Mouse (Mus musculus) E14TG2a.4 (cell line): Measurements from ENCODE around the gene Cilp2.

ENCODE experiments used
- H3K27me3 ChIP-seq: 2 replicates; pipeline ENCODE4 v1.6.1; 2014; ENCODE audit warnings: low read length, control low read depth; ENCODE audit not compliant: insufficient read depth
- H3K36me3 ChIP-seq: 2 replicates; pipeline ENCODE4 v1.6.1; 2014; ENCODE audit warnings: low read length, control low read depth; ENCODE audit not compliant: insufficient read depth
- H3K4me1 ChIP-seq: replicated peaks from 2 replicates; pipeline ENCODE4 v1.6.1; 2014; ENCODE audit warnings: low read depth, low read length, control low read depth
- H3K4me3 ChIP-seq: replicated peaks from 2 replicates; pipeline ENCODE4 v1.5.1; 2014; ENCODE audit warnings: mild to moderate bottlenecking, low read length
- H3K9me3 ChIP-seq: 2 replicates; pipeline ENCODE4 v1.6.1; 2014; ENCODE audit warnings: low read length, control low read depth
- CTCF ChIP-seq: conservative IDR thresholded peaks from 2 replicates; pipeline ENCODE4 v1.5.1; 2014; ENCODE audit warnings: low read length
- NANOG ChIP-seq: IDR thresholded peaks from 2 replicates; pipeline ENCODE4 v1.6.1; 2014; ENCODE audit warnings: borderline replicate concordance, low read length, mixed read lengths
- POU5F1 ChIP-seq: IDR thresholded peaks from 2 replicates; pipeline ENCODE4 v1.6.1; 2014; ENCODE audit warnings: low read length, borderline replicate concordance

The Cilp2 gene

GRCm38 (mm10) chr8:69887289-69888243 lies at the start of gene Cilp2:
TSS of gene Cilp2 (minus strand) at chr8:69887687.
- peak within 1 kb of the TSS; percentile 71 for H3K4me3 ChIP-seq
- H3K9me3 ChIP-seq = no peaks in the 10 kb centered on the region
- peaks cover 7% of the 10 kb centered on the region for H3K36me3 ChIP-seq
- peaks cover 87% of the 10 kb centered on the region for H3K4me1 ChIP-seq
- peaks cover 77% of the 10 kb centered on the region for H3K27me3 ChIP-seq
- TF ChIP-seq NANOG (no peak), CTCF (no peak), POU5F1 (no peak)

GRCm38 (mm10) chr8:69936050-69936794 lies 48.7 kb upstream of the Cilp2 start:
- Histone ChIP-seq H3K4me3 (peak overlapping the region; percentile 65), H3K36me3 (peaks cover 77% of the 10 kb centered on the region), H3K4me1 (peaks cover 92% of the 10 kb centered on the region), H3K27me3 (no peaks in the 10 kb centered on the region), H3K9me3 (no peaks in the 10 kb centered on the region)
- TF ChIP-seq CTCF (no peak), NANOG (peak; percentile 55; the same call in 1 of the 2 replicates), POU5F1 (no peak)

- H3K36me3 ChIP-seq = peaks cover 77% of the 10 kb centered on the region
- H3K27me3 ChIP-seq = no peaks in the 10 kb centered on the region
- H3K4me1 ChIP-seq = peaks cover 92% of the 10 kb centered on the region
- no peak for TF ChIP-seq NANOG
- no peak for TF ChIP-seq CTCF
- no peak for TF ChIP-seq POU5F1
- H3K9me3 ChIP-seq = no peaks in the 10 kb centered on the region
- H3K4me3 ChIP-seq = peak overlapping the region; percentile 65
Measured at GRCm38 (mm10) chr8:69935431-69935830, 47.9 kb upstream of the Cilp2 start.

- TF ChIP-seq NANOG = no peak
- TF ChIP-seq POU5F1 = no peak
- no peak for TF ChIP-seq CTCF
- Histone ChIP-seq H3K36me3 (peaks cover 75% of the 10 kb centered on the region), H3K27me3 (no peaks in the 10 kb centered on the region), H3K9me3 (no peaks in the 10 kb centered on the region), H3K4me3 (peak overlapping the region; percentile 65), H3K4me1 (peaks cover 86% of the 10 kb centered on the region)
Measured at GRCm38 (mm10) chr8:69934582-69934981, 47.1 kb upstream of the Cilp2 start.

DNA sequence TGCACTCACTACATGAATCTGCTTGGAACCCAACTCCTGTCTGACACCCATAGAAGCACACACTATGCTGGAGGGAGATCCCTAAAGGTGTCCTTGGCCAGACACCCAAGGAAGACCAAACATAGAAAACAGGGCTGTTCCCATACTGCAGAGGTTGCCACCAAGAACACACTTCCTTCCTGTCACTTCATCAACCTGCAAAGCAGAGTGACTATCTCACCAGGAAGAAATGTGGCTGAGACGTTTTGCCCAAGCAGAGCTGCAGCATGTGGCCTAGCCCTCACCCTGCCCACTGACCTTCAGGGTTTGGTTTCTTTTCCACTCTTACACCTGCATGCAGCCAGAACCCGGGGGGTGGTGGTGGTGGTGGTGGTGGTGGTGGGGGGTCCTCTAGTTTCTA lies 46.3 kb upstream of the Cilp2 start:
- TF ChIP-seq POU5F1 = no peak
- TF ChIP-seq CTCF = no peak
- TF ChIP-seq NANOG = no peak
- Histone ChIP-seq H3K9me3 (no peaks in the 10 kb centered on the region), H3K36me3 (peaks cover 78% of the 10 kb centered on the region), H3K4me3 (no peak overlapping the region), H3K27me3 (no peaks in the 10 kb centered on the region), H3K4me1 (peaks cover 86% of the 10 kb centered on the region)

GRCm38 (mm10) chr8:69926901-69927300 lies 39.4 kb upstream of the Cilp2 start:
- H3K9me3 ChIP-seq = no peaks in the 10 kb centered on the region
- H3K4me3 ChIP-seq = no peak overlapping the region
- H3K4me1 ChIP-seq = peaks cover 87% of the 10 kb centered on the region
- peaks cover 93% of the 10 kb centered on the region for H3K36me3 ChIP-seq
- TF ChIP-seq CTCF (no peak), NANOG (no peak), POU5F1 (no peak)
- no peaks in the 10 kb centered on the region for H3K27me3 ChIP-seq

DNA sequence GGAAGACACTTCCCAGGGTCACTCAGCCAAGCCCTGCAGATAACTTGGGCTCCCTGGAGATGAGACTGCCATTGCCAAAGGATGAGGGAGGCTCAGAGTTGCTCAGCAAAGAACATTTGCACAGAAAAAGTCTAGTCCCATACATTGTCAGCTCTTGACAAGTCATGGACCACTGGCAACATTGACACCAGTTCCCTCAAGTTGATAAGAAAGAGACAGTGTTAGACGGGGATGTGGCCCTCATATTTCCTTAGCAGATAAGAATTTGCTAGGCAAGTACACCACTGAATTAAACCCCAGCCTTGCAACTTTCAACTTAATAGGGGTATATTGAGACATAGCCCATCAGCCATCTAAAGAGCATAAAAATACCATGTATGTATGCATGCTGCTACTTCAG lies 36.5 kb upstream of the Cilp2 start:
- Histone ChIP-seq H3K4me3 (no peak overlapping the region), H3K27me3 (no peaks in the 10 kb centered on the region), H3K36me3 (peaks cover 88% of the 10 kb centered on the region), H3K9me3 (no peaks in the 10 kb centered on the region), H3K4me1 (peaks cover 99% of the 10 kb centered on the region)
- TF ChIP-seq CTCF (no peak), NANOG (no peak), POU5F1 (no peak)

DNA sequence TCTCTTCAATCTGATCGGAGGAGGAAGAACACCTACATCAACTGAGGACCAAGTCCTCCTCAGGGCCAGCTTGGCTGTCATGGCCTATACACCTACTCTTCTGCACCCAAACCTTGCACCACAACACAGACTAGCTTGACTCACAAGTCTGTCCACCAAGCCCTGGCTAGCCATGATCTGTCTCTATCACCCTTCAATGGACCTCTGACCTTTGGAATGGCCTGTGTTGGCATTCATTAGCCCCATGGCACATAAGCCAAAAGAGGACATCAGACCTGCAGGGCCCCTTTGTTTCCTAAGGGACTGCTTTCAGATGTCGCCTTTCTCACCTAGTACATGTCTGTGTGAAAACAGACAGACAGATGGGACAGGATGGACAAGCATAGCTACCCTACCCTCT lies 33.7 kb upstream of the Cilp2 start:
- Histone ChIP-seq H3K4me1 (peaks cover 96% of the 10 kb centered on the region), H3K36me3 (peaks cover 87% of the 10 kb centered on the region), H3K9me3 (no peaks in the 10 kb centered on the region), H3K4me3 (peak overlapping the region; percentile 39), H3K27me3 (no peaks in the 10 kb centered on the region)
- TF ChIP-seq NANOG = no peak
- no peak for TF ChIP-seq CTCF
- no peak for TF ChIP-seq POU5F1
